Mouse (Mus musculus): ENCODE data around the gene Whamm. TPM values are rescaled to one million over a fixed set of nuclear protein-coding genes. Genes with fewer than 3 reads are reported as not detected.

Gene Whamm
- polyA plus RNA-seq, 1 experiment: 18.5 TPM

DNA sequence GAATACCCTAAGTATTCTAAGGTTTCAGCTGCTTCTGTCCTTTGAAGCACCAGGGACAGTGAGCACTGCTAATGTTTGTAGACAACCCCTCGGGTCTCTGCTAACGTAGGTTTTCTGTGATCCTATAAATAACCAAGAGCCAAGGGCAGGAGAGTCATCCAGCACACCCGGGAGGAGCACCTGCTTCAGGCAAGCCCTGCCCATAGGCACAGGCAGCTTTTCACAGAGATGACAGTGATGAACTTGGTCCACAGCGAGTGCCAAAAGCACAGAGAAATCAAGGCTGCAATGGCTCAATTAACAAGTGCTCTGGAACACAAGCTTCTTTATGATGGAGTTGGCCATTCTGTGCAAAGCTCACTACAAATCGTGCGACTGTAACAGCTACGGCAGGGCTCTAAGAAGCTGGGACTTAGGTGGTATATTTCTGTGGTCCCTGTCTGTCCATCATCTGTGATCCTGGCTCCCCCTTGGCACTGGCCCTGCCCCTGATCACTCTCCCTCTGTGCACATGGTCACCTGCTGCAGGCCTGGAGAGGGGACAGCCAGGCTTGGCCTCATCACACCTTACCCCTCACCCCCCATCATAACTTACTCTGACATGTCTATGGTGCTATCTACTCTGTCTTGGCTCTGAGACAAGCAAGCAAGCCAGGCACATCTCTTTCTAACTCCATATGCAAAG is 73.6 kb downstream of the Whamm start:
- DNase-seq (ENCODE audit: low read depth, low spot score): no peak
- WGBS: 72% methylated on average over 7 of the region's 7 CpGs

Other genes with a start within 250 kb of the Whamm start
- gene Rps17, start 226.0 kb upstream of the Whamm start, polyA plus RNA-seq (2012; rRNA removed): 1,160 and 1,440 TPM in 2 replicates
- gene Cpeb1, start 115.8 kb upstream of the Whamm start, polyA plus RNA-seq (2012; rRNA removed): 1.5 and 1.8 TPM in 2 replicates
- gene Ap3b2, start 77.3 kb upstream of the Whamm start, polyA plus RNA-seq (2012; rRNA removed): 1.5 and 1.7 TPM in 2 replicates
- not detected in 2 replicates for gene BC048679, start 73.0 kb upstream of the Whamm start, polyA plus RNA-seq (2012; rRNA removed)
- gene Fsd2, start 4.3 kb upstream of the Whamm start, polyA plus RNA-seq (2012; rRNA removed): 0.04 and 0.18 TPM in 2 replicates
- gene Homer2, start 136.3 kb downstream of the Whamm start, polyA plus RNA-seq (2012; rRNA removed): 13.8 and 18.7 TPM in 2 replicates
- 12.3 and 12.8 TPM in 2 replicates for gene Ramac, start 191.7 kb downstream of the Whamm start, polyA plus RNA-seq (2012; rRNA removed)
- 33.4 and 33.5 TPM in 2 replicates for gene 3110040N11Rik, start 218.2 kb downstream of the Whamm start, polyA plus RNA-seq (2012; rRNA removed)